Mouse (Mus musculus): ENCODE results near the gene Cacna1d. TPM values are rescaled to one million over a fixed set of nuclear protein-coding genes. Genes with fewer than 3 reads are reported as not detected.
A peak's percentile ranks its signal among the peaks of the same experiment; 100 is the strongest.

The Cacna1d gene
- polyA plus RNA-seq, 1 experiment from 2014 or later, result 2.2 TPM

DNA sequence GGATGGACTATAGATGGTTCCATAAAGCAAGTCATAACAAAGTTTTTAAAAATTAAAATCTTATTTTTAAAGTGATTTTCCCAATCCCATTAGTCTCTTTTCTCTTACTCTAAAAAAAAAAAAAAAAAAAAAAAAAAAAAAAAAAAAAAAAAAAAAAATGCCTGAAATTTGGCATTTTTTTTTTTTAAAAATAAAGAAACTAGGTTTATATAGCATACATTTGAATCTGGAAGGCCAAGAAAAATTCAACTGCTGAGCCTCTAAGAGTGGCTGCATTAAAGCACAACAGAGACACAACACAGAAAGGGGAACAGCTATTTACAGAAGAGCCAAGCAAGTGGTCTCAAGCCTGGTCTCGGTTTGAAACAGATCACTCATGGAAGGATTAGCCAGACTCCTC, 112.9 kb downstream of the Cacna1d start:
- no peak overlapping the region for H3K4me3 ChIP-seq (ENCODE audit: low read depth, low read length)
- H3K27me3 ChIP-seq (ENCODE audit: control insufficient read depth, insufficient read depth, low read length), result no peaks in the 10 kb centered on the region
- no peak overlapping the region for H3K4me2 ChIP-seq (replicated peaks; ENCODE audit: low read depth)
- H3K27ac ChIP-seq (replicated peaks), result no peak overlapping the region
- ATAC-seq (ENCODE audit: low FRiP score, low TSS enrichment), result no peak
- no peaks in the 10 kb centered on the region for H3K4me1 ChIP-seq (replicated peaks; ENCODE audit: control insufficient read depth, insufficient read depth)
- H3K9ac ChIP-seq (ENCODE audit: low read length), result no peak overlapping the region
- 41% methylated on average over 1 of the region's 1 CpGs for WGBS
- no peaks in the 10 kb centered on the region for H3K9me3 ChIP-seq (ENCODE audit: control insufficient read depth, low read length)
- TF ChIP-seq EP300 (optimal IDR thresholded peaks at IDR 0.05) (no peak), CTCF (IDR thresholded peaks at IDR 0.05; ENCODE audit: low read depth) (no peak)
- H3K36me3 ChIP-seq (ENCODE audit: control insufficient read depth, insufficient read depth, low read length), result no peaks in the 10 kb centered on the region
- no peak for DNase-seq (ENCODE audit: low spot score)

DNA sequence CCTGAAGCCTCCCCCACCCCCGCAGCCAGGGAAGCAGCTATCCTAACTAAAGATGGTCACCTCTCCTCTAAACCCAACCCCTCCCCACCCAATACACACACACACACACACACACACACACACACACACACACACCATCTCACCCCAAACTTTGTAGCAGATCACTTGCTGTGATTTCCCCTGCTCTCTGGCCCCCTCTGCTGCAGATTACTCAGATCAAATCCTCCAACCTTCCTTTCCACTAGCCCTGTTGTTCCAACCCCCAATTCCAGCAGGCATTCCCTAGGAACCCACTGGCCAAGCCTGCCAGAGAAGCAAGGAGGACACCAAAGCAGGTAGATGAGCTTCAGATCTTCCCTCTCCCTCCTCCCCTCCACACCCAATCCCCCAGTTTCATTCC, 118.4 kb downstream of the Cacna1d start:
- no peaks in the 10 kb centered on the region for H3K36me3 ChIP-seq (ENCODE audit: control insufficient read depth, insufficient read depth, low read length)
- TF ChIP-seq EP300 (optimal IDR thresholded peaks at IDR 0.05), result no peak
- TF ChIP-seq CTCF (IDR thresholded peaks at IDR 0.05; ENCODE audit: low read depth), result peak; percentile 47
- DNase-seq (ENCODE audit: low spot score), result no peak
- H3K4me2 ChIP-seq (replicated peaks; ENCODE audit: low read depth), result no peak overlapping the region
- no peaks in the 10 kb centered on the region for H3K27me3 ChIP-seq (ENCODE audit: control insufficient read depth, insufficient read depth, low read length)
- no peak overlapping the region for H3K4me3 ChIP-seq (ENCODE audit: low read depth, low read length)
- H3K9me3 ChIP-seq (ENCODE audit: control insufficient read depth, low read length), result no peaks in the 10 kb centered on the region
- ATAC-seq (ENCODE audit: low FRiP score, low TSS enrichment), result no peak
- no peak overlapping the region for H3K9ac ChIP-seq (ENCODE audit: low read length)
- no peaks in the 10 kb centered on the region for H3K4me1 ChIP-seq (replicated peaks; ENCODE audit: control insufficient read depth, insufficient read depth)
- no peak overlapping the region for H3K27ac ChIP-seq (replicated peaks)
- 31% methylated on average over 1 of the region's 1 CpGs for WGBS

GRCm38 (mm10) chr14:30371070-30371469, 120.2 kb downstream of the Cacna1d start:
- ATAC-seq (ENCODE audit: low FRiP score, low TSS enrichment), result no peak

GRCm38 (mm10) chr14:30367074-30367473, 124.2 kb downstream of the Cacna1d start:
- Histone ChIP-seq H3K27me3 (ENCODE audit: control insufficient read depth, insufficient read depth, low read length) (no peaks in the 10 kb centered on the region), H3K27ac (replicated peaks) (no peak overlapping the region), H3K4me3 (ENCODE audit: low read depth, low read length) (no peak overlapping the region), H3K4me1 (replicated peaks; ENCODE audit: control insufficient read depth, insufficient read depth) (no peaks in the 10 kb centered on the region), H3K9me3 (ENCODE audit: control insufficient read depth, low read length) (no peaks in the 10 kb centered on the region), H3K4me2 (replicated peaks; ENCODE audit: low read depth) (no peak overlapping the region), H3K36me3 (ENCODE audit: control insufficient read depth, insufficient read depth, low read length) (no peaks in the 10 kb centered on the region), H3K9ac (ENCODE audit: low read length) (no peak overlapping the region)
- WGBS, result 81% methylated on average over 4 of the region's 4 CpGs
- TF ChIP-seq EP300 (optimal IDR thresholded peaks at IDR 0.05), result no peak
- TF ChIP-seq CTCF (IDR thresholded peaks at IDR 0.05; ENCODE audit: low read depth), result no peak
- ATAC-seq (ENCODE audit: low FRiP score, low TSS enrichment), result no peak
- DNase-seq (ENCODE audit: low spot score), result peak; percentile 1

More at GRCm38 (mm10) chr14:30371070-30371469, 120.2 kb downstream of the Cacna1d start:
- 76% methylated on average over 2 of the region's 2 CpGs for WGBS
- Histone ChIP-seq H3K36me3 (ENCODE audit: control insufficient read depth, insufficient read depth, low read length) (no peaks in the 10 kb centered on the region), H3K4me1 (replicated peaks; ENCODE audit: control insufficient read depth, insufficient read depth) (no peaks in the 10 kb centered on the region), H3K4me3 (ENCODE audit: low read depth, low read length) (no peak overlapping the region), H3K27me3 (ENCODE audit: control insufficient read depth, insufficient read depth, low read length) (no peaks in the 10 kb centered on the region), H3K9ac (ENCODE audit: low read length) (no peak overlapping the region), H3K9me3 (ENCODE audit: control insufficient read depth, low read length) (no peaks in the 10 kb centered on the region), H3K4me2 (replicated peaks; ENCODE audit: low read depth) (no peak overlapping the region), H3K27ac (replicated peaks) (no peak overlapping the region)
- DNase-seq (ENCODE audit: low spot score), result no peak
- TF ChIP-seq CTCF (IDR thresholded peaks at IDR 0.05; ENCODE audit: low read depth) (peak; percentile 49), EP300 (optimal IDR thresholded peaks at IDR 0.05) (no peak)

GRCm38 (mm10) chr14:30365866-30366265, 125.4 kb downstream of the Cacna1d start:
- no peaks in the 10 kb centered on the region for H3K27me3 ChIP-seq (ENCODE audit: control insufficient read depth, insufficient read depth, low read length)
- ATAC-seq (ENCODE audit: low FRiP score, low TSS enrichment) (no peak), DNase-seq (ENCODE audit: low spot score) (no peak)
- H3K9me3 ChIP-seq (ENCODE audit: control insufficient read depth, low read length), result no peaks in the 10 kb centered on the region
- 79% methylated on average over 5 of the region's 5 CpGs for WGBS
- no peak overlapping the region for H3K4me2 ChIP-seq (replicated peaks; ENCODE audit: low read depth)
- 0 out of 2 replicates have a peak, but pooled peaks cover 2% of the 10 kb centered on the region for H3K4me1 ChIP-seq (replicated peaks; ENCODE audit: control insufficient read depth, insufficient read depth)
- no peak overlapping the region for H3K4me3 ChIP-seq (ENCODE audit: low read depth, low read length)
- H3K27ac ChIP-seq (replicated peaks), result no peak overlapping the region
- H3K36me3 ChIP-seq (ENCODE audit: control insufficient read depth, insufficient read depth, low read length), result no peaks in the 10 kb centered on the region
- no peak for TF ChIP-seq CTCF (IDR thresholded peaks at IDR 0.05; ENCODE audit: low read depth)
- TF ChIP-seq EP300 (optimal IDR thresholded peaks at IDR 0.05), result no peak
- H3K9ac ChIP-seq (ENCODE audit: low read length), result no peak overlapping the region

- WGBS, result 45% methylated on average over 3 of the region's 3 CpGs
- H3K27ac ChIP-seq (replicated peaks), result no peak overlapping the region
These were observed 127.6 kb downstream of the Cacna1d start for GRCm38 (mm10) chr14:30363487-30364167.

More at GRCm38 (mm10) chr14:30363487-30364167, 127.6 kb downstream of the Cacna1d start:
- ATAC-seq (ENCODE audit: low FRiP score, low TSS enrichment) (no peak), DNase-seq (ENCODE audit: low spot score) (no peak)
- TF ChIP-seq EP300 (optimal IDR thresholded peaks at IDR 0.05), result no peak
- TF ChIP-seq CTCF (IDR thresholded peaks at IDR 0.05; ENCODE audit: low read depth), result no peak
- Histone ChIP-seq H3K9me3 (ENCODE audit: control insufficient read depth, low read length) (no peaks in the 10 kb centered on the region), H3K36me3 (ENCODE audit: control insufficient read depth, insufficient read depth, low read length) (no peaks in the 10 kb centered on the region), H3K4me2 (replicated peaks; ENCODE audit: low read depth) (no peak overlapping the region), H3K9ac (ENCODE audit: low read length) (no peak overlapping the region), H3K4me1 (replicated peaks; ENCODE audit: control insufficient read depth, insufficient read depth) (0 out of 2 replicates have a peak, but pooled peaks cover 3% of the 10 kb centered on the region), H3K27me3 (ENCODE audit: control insufficient read depth, insufficient read depth, low read length) (no peaks in the 10 kb centered on the region), H3K4me3 (ENCODE audit: low read depth, low read length) (no peak overlapping the region)

Measured in stomach, postnatal 0 days (tissue).